ENCODE assay signal across 8 mouse cellular contexts in the genomic region with DNA sequence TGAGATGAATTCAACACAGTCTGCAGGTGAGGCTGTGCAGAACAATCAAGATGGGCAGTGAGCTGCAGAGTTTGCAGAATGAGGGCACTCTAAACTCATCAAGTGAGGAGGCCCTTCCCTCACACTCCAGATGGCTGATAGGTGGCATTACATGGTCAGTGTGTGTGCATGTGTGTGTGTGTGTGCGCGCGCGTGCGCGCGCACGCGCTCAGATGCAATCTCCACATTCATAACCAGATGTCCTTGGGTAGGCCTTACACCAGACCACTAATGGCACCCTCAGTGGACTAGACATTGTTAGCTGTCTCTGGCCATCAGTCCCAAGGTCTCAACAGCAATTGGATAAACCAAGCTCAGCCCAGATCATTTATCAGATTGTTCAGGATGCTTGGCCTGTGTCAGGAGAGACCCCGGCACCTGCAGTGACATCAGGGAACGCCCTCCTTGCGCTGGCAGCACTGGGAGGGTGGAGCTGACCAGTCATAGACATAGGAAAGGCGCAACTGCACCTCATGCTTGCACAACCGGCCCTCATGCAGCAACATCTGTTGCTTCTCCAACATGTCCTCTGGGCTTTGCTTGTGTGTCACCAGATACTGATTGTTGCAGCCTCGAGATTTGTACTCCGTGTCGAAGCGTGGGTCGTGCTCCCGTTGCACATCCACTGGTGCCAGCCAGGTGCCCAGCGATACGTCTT. TPM values are rescaled to one million over a fixed set of nuclear protein-coding genes. Genes with fewer than 3 reads are reported as not detected.
DNase-seq lines count a peak whose midpoint lies in the region; ATAC-seq and TF ChIP-seq lines count a peak whose summit lies in the region.

No protein-coding gene starts in this region.

- H3K4me3 ChIP-seq in ES-Bruce4 (ENCODE audit: low read depth, low read length) = peak overlapping the region; percentile 58
- H3K4me3 ChIP-seq in forebrain, embryonic 14.5 days (ENCODE audit: low read depth, low read length) = peak overlapping the region; percentile 86
- H3K4me3 ChIP-seq in midbrain, postnatal 0 days (ENCODE audit: low read depth, low read length) = peak overlapping the region; percentile 73

- no peaks in the 10 kb centered on the region for H3K4me1 ChIP-seq in ES-Bruce4 (ENCODE audit: control insufficient read depth, insufficient read depth, low read length)
- H3K4me1 ChIP-seq in forebrain, embryonic 14.5 days (ENCODE audit: control insufficient read depth, insufficient read depth, low read length) = peaks cover 25% of the 10 kb centered on the region
- H3K4me1 ChIP-seq in midbrain, postnatal 0 days (ENCODE audit: insufficient read depth, low read length) = peaks cover 7% of the 10 kb centered on the region

- H3K9me3 ChIP-seq in ES-Bruce4 (replicated peaks; ENCODE audit: control insufficient read depth, insufficient read depth, low read length, poor library complexity, severe bottlenecking) = peaks cover 5% of the 10 kb centered on the region
- no peaks in the 10 kb centered on the region for H3K9me3 ChIP-seq in forebrain, embryonic 14.5 days (replicated peaks; ENCODE audit: control insufficient read depth, low read length)
- H3K9me3 ChIP-seq in midbrain, postnatal 0 days (ENCODE audit: low read length) = no peaks in the 10 kb centered on the region

- peaks cover 5% of the 10 kb centered on the region; the same call in 1 of the 2 replicates for H3K36me3 ChIP-seq in ES-Bruce4 (ENCODE audit: control insufficient read depth, insufficient read depth, low read length, poor library complexity, severe bottlenecking)
- H3K36me3 ChIP-seq in forebrain, embryonic 14.5 days (ENCODE audit: control insufficient read depth, insufficient read depth, low read length) = peaks cover 7% of the 10 kb centered on the region
- H3K36me3 ChIP-seq in midbrain, postnatal 0 days (ENCODE audit: insufficient read depth, low read length) = 0 out of 2 replicates have a peak, but pooled peaks cover 3% of the 10 kb centered on the region

- 92% methylated on average over 22 of the region's 22 CpGs for WGBS in forebrain, embryonic 14.5 days
- 86% methylated on average over 22 of the region's 22 CpGs for WGBS in midbrain, postnatal 0 days

- TF ChIP-seq CTCF in ES-Bruce4 (IDR thresholded peaks at IDR 0.05; ENCODE audit: low read depth, low read length) = no peak
- TF ChIP-seq CTCF in midbrain, postnatal 0 days (IDR thresholded peaks at IDR 0.05) = no peak

- peak overlapping the region; percentile 71 for H3K9ac ChIP-seq in ES-Bruce4 (ENCODE audit: low read depth, poor library complexity, severe bottlenecking)
- peak overlapping the region; percentile 74 for H3K9ac ChIP-seq in forebrain, embryonic 14.5 days (ENCODE audit: low read length)
- H3K9ac ChIP-seq in midbrain, postnatal 0 days (replicated peaks; ENCODE audit: low read length, poor library complexity, severe bottlenecking) = peak overlapping the region; percentile 72

- TF ChIP-seq EP300 in ES-Bruce4 (IDR thresholded peaks at IDR 0.05; ENCODE audit: insufficient read depth, low read depth, low read length) = no peak

- H3K27me3 ChIP-seq in ES-Bruce4 (ENCODE audit: control insufficient read depth, insufficient read depth, low read length, poor library complexity, severe bottlenecking) = no peaks in the 10 kb centered on the region
- no peaks in the 10 kb centered on the region for H3K27me3 ChIP-seq in forebrain, embryonic 14.5 days (replicated peaks; ENCODE audit: control insufficient read depth, insufficient read depth, low read length)
- no peaks in the 10 kb centered on the region for H3K27me3 ChIP-seq in midbrain, postnatal 0 days (ENCODE audit: insufficient read depth, low read length)

- intact Hi-C loops in heart, postnatal 36 days (cut with DNase I) = loop anchor here (1.0 to 5.0 kb wide), 2 partner anchors 29 to 99 kb away; partner anchors contain the start of genes Acap3, C1qtnf12 and Pusl1

- peak overlapping the region; percentile 99 for H3K4me2 ChIP-seq in forebrain, embryonic 14.5 days (ENCODE audit: low read length)
- H3K4me2 ChIP-seq in midbrain, postnatal 0 days (ENCODE audit: low read depth, low read length, poor library complexity, severe bottlenecking) = peak overlapping the region; percentile 95

- TF ChIP-seq POLR2A in ES-Bruce4 (IDR thresholded peaks at IDR 0.05; ENCODE audit: insufficient read depth, low read length) = no peak

- no peak overlapping the region for H3K27ac ChIP-seq in ES-Bruce4 (ENCODE audit: insufficient read depth, low read length)
- peak overlapping the region; percentile 95 for H3K27ac ChIP-seq in forebrain, embryonic 14.5 days (ENCODE audit: low read depth, low read length)
- peak overlapping the region; percentile 94 for H3K27ac ChIP-seq in midbrain, postnatal 0 days (ENCODE audit: low read depth, low read length)

- ATAC-seq in forebrain, embryonic 14.5 days = no peak
- ATAC-seq in midbrain, postnatal 0 days (ENCODE audit: low FRiP score) = peak; percentile 0; the same call in 1 of the 2 replicates

- DNase-seq in heart, adult 11 months = peak; percentile 96
- no peak for DNase-seq in heart, postnatal 36 days
- DNase-seq in forebrain, embryonic 14.5 days (ENCODE audit: low spot score) = no peak
- peak; percentile 61 for DNase-seq in liver
- DNase-seq in midbrain, postnatal 0 days (ENCODE audit: low spot score) = no peak
- DNase-seq in c-Kit-positive CD71-positive TER-119-positive erythroid progenitor cells, embryonic 14.5 days (ENCODE audit: low spot score) = no peak
- DNase-seq in ovary, postnatal 10 days (ENCODE audit: low spot score) = no peak

RNA-seq across cellular contexts. Expression of gene B3galt6, which starts 1.1 kb away (rescaled TPM):
- total RNA-seq in heart, postnatal 36 days (2021) = 1 to 10 TPM; 2.2 to 2.4 TPM
- polyA plus RNA-seq in ES-Bruce4 (2011; ENCODE audit: insufficient read depth, insufficient read length, low read depth, missing spikeins) = 2.5 and 2.6 TPM in 2 replicates
- polyA plus RNA-seq in forebrain, embryonic 14.5 days (2014; fragmentation: Nextera tagmentation; extraction: Ambion mirVana) = 27.6 and 29.6 TPM in 2 replicates
- total RNA-seq in midbrain, postnatal 0 days (2014; rRNA removed) = 52.5 and 57.2 TPM in 2 replicates
- polyA plus RNA-seq in midbrain, postnatal 0 days (2015; fragmentation: Nextera tagmentation; extraction: Ambion mirVana) = 31.1 and 32.2 TPM in 2 replicates

RNA-seq across cellular contexts. Expression of gene Sdf4, which starts 1.3 kb away (rescaled TPM):
- 10 to 100 TPM; 77.9 to 89.1 TPM for total RNA-seq in heart, postnatal 36 days (2021)
- 82.8 and 88.9 TPM in 2 replicates for polyA plus RNA-seq in ES-Bruce4 (2011; ENCODE audit: insufficient read depth, insufficient read length, low read depth, missing spikeins)
- 124 and 127 TPM in 2 replicates for polyA plus RNA-seq in forebrain, embryonic 14.5 days (2014; fragmentation: Nextera tagmentation; extraction: Ambion mirVana)
- total RNA-seq in midbrain, postnatal 0 days (2014; rRNA removed) = 84.8 and 105 TPM in 2 replicates
- 111 and 112 TPM in 2 replicates for polyA plus RNA-seq in midbrain, postnatal 0 days (2015; fragmentation: Nextera tagmentation; extraction: Ambion mirVana)

RNA-seq across cellular contexts. Expression of gene Tnfrsf4, which starts 22.3 kb away (rescaled TPM):
- total RNA-seq in heart, postnatal 36 days (2021) = under 1 TPM; 0.27 to 0.39 TPM
- 2.4 and 2.9 TPM in 2 replicates for polyA plus RNA-seq in ES-Bruce4 (2011; ENCODE audit: insufficient read depth, insufficient read length, low read depth, missing spikeins)
- 0.43 and 0.60 TPM in 2 replicates for polyA plus RNA-seq in forebrain, embryonic 14.5 days (2014; fragmentation: Nextera tagmentation; extraction: Ambion mirVana)
- total RNA-seq in midbrain, postnatal 0 days (2014; rRNA removed) = 0.66 and 1.4 TPM in 2 replicates
- polyA plus RNA-seq in midbrain, postnatal 0 days (2015; fragmentation: Nextera tagmentation; extraction: Ambion mirVana) = 0.54 and 0.78 TPM in 2 replicates

RNA-seq across cellular contexts. Expression of gene C1qtnf12, which starts 29.2 kb away (rescaled TPM):
- 10 to 100 TPM; 15.6 to 16.0 TPM for total RNA-seq in heart, postnatal 36 days (2021)
- polyA plus RNA-seq in ES-Bruce4 (2011; ENCODE audit: insufficient read depth, insufficient read length, low read depth, missing spikeins) = 18.8 and 19.1 TPM in 2 replicates
- 8.0 and 11.3 TPM in 2 replicates for polyA plus RNA-seq in forebrain, embryonic 14.5 days (2014; fragmentation: Nextera tagmentation; extraction: Ambion mirVana)
- total RNA-seq in midbrain, postnatal 0 days (2014; rRNA removed) = 11.7 and 13.3 TPM in 2 replicates
- polyA plus RNA-seq in midbrain, postnatal 0 days (2015; fragmentation: Nextera tagmentation; extraction: Ambion mirVana) = 11.7 and 14.8 TPM in 2 replicates

RNA-seq across cellular contexts. Expression of gene Tnfrsf18, which starts 34.6 kb away (rescaled TPM):
- not detected for total RNA-seq in heart, postnatal 36 days (2021)
- not detected in 2 replicates for polyA plus RNA-seq in ES-Bruce4 (2011; ENCODE audit: insufficient read depth, insufficient read length, low read depth, missing spikeins)
- polyA plus RNA-seq in forebrain, embryonic 14.5 days (2014; fragmentation: Nextera tagmentation; extraction: Ambion mirVana) = 0.40 and 0.53 TPM in 2 replicates
- not detected in 2 replicates for total RNA-seq in midbrain, postnatal 0 days (2014; rRNA removed)
- 1.5 and 2.2 TPM in 2 replicates for polyA plus RNA-seq in midbrain, postnatal 0 days (2015; fragmentation: Nextera tagmentation; extraction: Ambion mirVana)

Comparison
In these comparisons a context has a peak if more than half of its experiments do, and no peak if none do; other contexts are left out.
1. DNase-seq: peak in heart, adult 11 months (single experiment) and liver (single experiment); none in heart, postnatal 36 days (0 of 2), forebrain, embryonic 14.5 days (single experiment), midbrain, postnatal 0 days (single experiment), c-Kit-positive CD71-positive TER-119-positive erythroid progenitor cells, embryonic 14.5 days (single experiment) and ovary, postnatal 10 days (single experiment).
2. Peak in every context shown above with its lines, with median percentiles within 50 percentile points of each other: H3K4me3 ChIP-seq and H3K9ac ChIP-seq.